Mouse (Mus musculus) granulocyte monocyte progenitor cell, adult 5-6 weeks (primary cell): ENCODE data around the gene Tnrc18. TPM values are rescaled to one million over a fixed set of nuclear protein-coding genes. Genes with fewer than 3 reads are reported as not detected.

ENCODE experiments used
- ATAC-seq: replicated peaks from 2 replicates; pipeline ENCODE4 v1.8.0; 2016; ENCODE audit warnings: mild to moderate bottlenecking, moderate TSS enrichment, inconsistent platforms; ENCODE audit not compliant: poor library complexity, severe bottlenecking
- total RNA-seq, 2 experiments: library from RNA; stranded (forward) in 1 of 2; stranded (reverse) in 1 of 2; fragments of 200-712, 200-1000 nt in 1 of 2; fragments of >200 nt in 1 of 2; fragmentation: Nextera tagmentation in 1 of 2; gene quantifications; 2 replicates each; pipeline ENCODE4 v1.2.3; 2014 to 2017

The Tnrc18 gene
- total RNA-seq, 2 experiments from 2014 or later = 13.8 to 50.6 TPM

GRCm38 (mm10) chr5:142812621-142812975 lies 4.9 kb downstream of the Tnrc18 start:
- no peak for ATAC-seq

- ATAC-seq = no peak
These were observed 5.5 kb downstream of the Tnrc18 start for GRCm38 (mm10) chr5:142811870-142812443.

GRCm38 (mm10) chr5:142810710-142811599 lies 6.5 kb downstream of the Tnrc18 start:
- ATAC-seq = no peak

GRCm38 (mm10) chr5:142807661-142808060 lies 9.8 kb downstream of the Tnrc18 start:
- ATAC-seq = no peak

- ATAC-seq = no peak
These were observed 13.7 kb downstream of the Tnrc18 start for GRCm38 (mm10) chr5:142803746-142804145.

- ATAC-seq = no peak
These were observed 14.6 kb downstream of the Tnrc18 start for GRCm38 (mm10) chr5:142802884-142803283.

- ATAC-seq = no peak
These were observed 15.5 kb downstream of the Tnrc18 start for GRCm38 (mm10) chr5:142801977-142802376.

GRCm38 (mm10) chr5:142800656-142801055 lies 16.8 kb downstream of the Tnrc18 start:
- no peak for ATAC-seq

GRCm38 (mm10) chr5:142800198-142800597 lies 17.3 kb downstream of the Tnrc18 start:
- ATAC-seq = no peak; the same call in 1 of the 2 replicates

- no peak for ATAC-seq
These were observed 18.2 kb downstream of the Tnrc18 start for GRCm38 (mm10) chr5:142799259-142799658.

GRCm38 (mm10) chr5:142798190-142798589 lies 19.3 kb downstream of the Tnrc18 start:
- no peak for ATAC-seq

GRCm38 (mm10) chr5:142797620-142798019 lies 19.8 kb downstream of the Tnrc18 start:
- peak; percentile 32 for ATAC-seq

GRCm38 (mm10) chr5:142796921-142797320 lies 20.5 kb downstream of the Tnrc18 start:
- no peak for ATAC-seq

- ATAC-seq = peak; percentile 90
These were observed 22.9 kb downstream of the Tnrc18 start for GRCm38 (mm10) chr5:142794582-142794981.

- peak; percentile 47 for ATAC-seq
These were observed 23.3 kb downstream of the Tnrc18 start for GRCm38 (mm10) chr5:142794161-142794560.

- no peak for ATAC-seq
These were observed 24.9 kb downstream of the Tnrc18 start for GRCm38 (mm10) chr5:142792594-142792993.

- no peak for ATAC-seq
These were observed 29.2 kb downstream of the Tnrc18 start for GRCm38 (mm10) chr5:142788279-142788678.

- ATAC-seq = peak; percentile 31
These were observed 30.1 kb downstream of the Tnrc18 start for GRCm38 (mm10) chr5:142787304-142787905.

GRCm38 (mm10) chr5:142786709-142787108 lies 30.8 kb downstream of the Tnrc18 start:
- peak; percentile 72 for ATAC-seq

GRCm38 (mm10) chr5:142786215-142786614 lies 31.2 kb downstream of the Tnrc18 start:
- no peak for ATAC-seq

- peak; percentile 36 for ATAC-seq
These were observed 34.3 kb downstream of the Tnrc18 start for GRCm38 (mm10) chr5:142783142-142783540.
